Mouse (Mus musculus) limb, embryonic 13.5 days (tissue): ENCODE results near the gene Tmem86a. TPM values are rescaled to one million over a fixed set of nuclear protein-coding genes. Genes with fewer than 3 reads are reported as not detected.

Experiments used
- ATAC-seq: fragments of 200-750 bp; cut with Nextera tagmentation; 2 replicates; pipeline ENCODE4 v1.8.0; 2017; ENCODE audit warnings: low read depth, moderate number of reproducible peaks, moderate TSS enrichment; ENCODE audit not compliant: low FRiP score
- H3K27ac ChIP-seq: fragments of 300-500 bp; sonication (generic); 2 replicates; pipeline ENCODE4 v1.5.1; 2015; ENCODE audit warnings: inconsistent platforms, mild to moderate bottlenecking, moderate library complexity
- H3K27me3 ChIP-seq: fragments of 300-500 bp; sonication (generic); 2 replicates; pipeline ENCODE4 v1.6.1; 2015; ENCODE audit warnings: mild to moderate bottlenecking, inconsistent platforms
- H3K36me3 ChIP-seq: fragments of 300-500 bp; sonication (generic); 2 replicates; pipeline ENCODE4 v1.6.1; 2015; ENCODE audit warnings: inconsistent platforms, mild to moderate bottlenecking, moderate library complexity
- H3K4me1 ChIP-seq: fragments of 300-500 bp; sonication (generic); 2 replicates; pipeline ENCODE4 v1.6.1; 2015; ENCODE audit warnings: inconsistent platforms
- H3K4me2 ChIP-seq: fragments of 300-500 bp; sonication (generic); replicated peaks from 2 replicates; pipeline ENCODE4 v1.6.1; 2015; ENCODE audit warnings: inconsistent platforms, mild to moderate bottlenecking, moderate library complexity
- H3K4me3 ChIP-seq: fragments of 300-500 bp; sonication (generic); 2 replicates; pipeline ENCODE4 v1.5.1; 2015; ENCODE audit warnings: moderate library complexity, mild to moderate bottlenecking, inconsistent platforms
- H3K9ac ChIP-seq: fragments of 300-500 bp; sonication (generic); 2 replicates; pipeline ENCODE4 v1.6.1; 2015; ENCODE audit warnings: mild to moderate bottlenecking, inconsistent platforms
- H3K9me3 ChIP-seq: fragments of 300-500 bp; sonication (generic); 2 replicates; pipeline ENCODE4 v1.6.1; 2016; ENCODE audit warnings: inconsistent platforms
- WGBS: fragments of 180-500 bp; shearing (Covaris S2); methylation state at CpG from one replicate; pipeline ENCODE4 v1.1.7; 2015; 5-methylcytosine and 5-hydroxymethylcytosine counted together
- polyA plus RNA-seq: library from polyadenylated mRNA; unstranded; fragments of >200 nt; fragmentation: Nextera tagmentation; extraction: Ambion mirVana; gene quantifications from 2 replicates; pipeline ENCODE4 v1.2.1, GENCODE M21; 2015

The Tmem86a gene
- 28.9 and 29.3 TPM in 2 replicates for polyA plus RNA-seq

DNA sequence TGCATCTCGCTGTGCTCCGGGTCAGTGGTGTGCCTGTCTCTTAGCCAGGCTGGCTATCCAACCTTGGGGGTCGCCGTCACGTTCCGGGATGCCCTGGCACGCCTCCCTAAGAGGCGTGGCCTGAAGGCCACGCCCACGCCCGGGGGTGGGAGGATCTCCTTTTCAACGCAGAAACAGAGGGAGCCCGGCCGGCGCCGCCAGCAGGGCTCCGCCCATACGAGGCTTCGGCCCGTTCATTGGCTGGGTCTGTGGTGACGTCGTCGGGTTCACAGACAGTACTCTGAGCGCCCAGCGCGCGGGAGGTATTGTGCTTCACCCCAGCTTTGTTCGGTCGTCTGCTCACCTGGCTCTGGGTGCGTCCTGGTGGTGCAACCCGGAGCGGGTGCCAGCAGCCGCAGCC lies at the start of gene Tmem86a:
TSS of gene Tmem86a (plus strand) at position 236 of the 400 bp plus-strand sequence.
- peak within 1 kb of the TSS; percentile 73 for H3K4me3 ChIP-seq
- peak within 1 kb of the TSS; percentile 77 for H3K9ac ChIP-seq
- H3K4me1 ChIP-seq = peaks cover 22% of the 10 kb centered on the region
- peak within 1 kb of the TSS; percentile 80 for H3K4me2 ChIP-seq
- H3K36me3 ChIP-seq = peaks cover 20% of the 10 kb centered on the region
- H3K9me3 ChIP-seq = no peaks in the 10 kb centered on the region
- peak within 1 kb of the TSS; percentile 80 for H3K27ac ChIP-seq
- H3K27me3 ChIP-seq = peaks cover 5% of the 10 kb centered on the region; the same call in 1 of the 2 replicates
- under 1% methylated on average over 33 of the region's 33 CpGs for WGBS
- peak; percentile 98 for ATAC-seq

DNA sequence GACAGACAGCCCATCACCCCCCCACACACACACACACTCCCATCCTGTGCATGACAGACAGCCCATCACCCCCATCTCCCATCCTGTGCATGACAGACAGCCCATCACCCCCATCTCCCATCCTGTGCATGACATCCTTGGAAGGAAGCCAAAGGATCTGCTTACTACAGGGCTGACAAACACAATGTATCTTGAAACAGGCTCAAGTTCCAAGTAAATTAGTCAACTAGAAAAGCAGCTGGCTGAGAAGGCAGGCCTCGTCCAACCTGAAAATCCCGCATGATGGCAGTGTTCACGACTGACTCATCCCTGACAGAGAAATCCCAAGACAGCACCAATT lies 49.8 kb upstream of the Tmem86a start:
- Histone ChIP-seq H3K27ac (no peak overlapping the region), H3K4me2 (no peak overlapping the region), H3K36me3 (peaks cover 38% of the 10 kb centered on the region), H3K27me3 (no peaks in the 10 kb centered on the region), H3K4me3 (no peak overlapping the region), H3K9me3 (no peaks in the 10 kb centered on the region), H3K4me1 (peaks cover 41% of the 10 kb centered on the region), H3K9ac (no peak overlapping the region)
- WGBS = 60% methylated on average over 3 of the region's 3 CpGs
- ATAC-seq = peak; percentile 54

DNA sequence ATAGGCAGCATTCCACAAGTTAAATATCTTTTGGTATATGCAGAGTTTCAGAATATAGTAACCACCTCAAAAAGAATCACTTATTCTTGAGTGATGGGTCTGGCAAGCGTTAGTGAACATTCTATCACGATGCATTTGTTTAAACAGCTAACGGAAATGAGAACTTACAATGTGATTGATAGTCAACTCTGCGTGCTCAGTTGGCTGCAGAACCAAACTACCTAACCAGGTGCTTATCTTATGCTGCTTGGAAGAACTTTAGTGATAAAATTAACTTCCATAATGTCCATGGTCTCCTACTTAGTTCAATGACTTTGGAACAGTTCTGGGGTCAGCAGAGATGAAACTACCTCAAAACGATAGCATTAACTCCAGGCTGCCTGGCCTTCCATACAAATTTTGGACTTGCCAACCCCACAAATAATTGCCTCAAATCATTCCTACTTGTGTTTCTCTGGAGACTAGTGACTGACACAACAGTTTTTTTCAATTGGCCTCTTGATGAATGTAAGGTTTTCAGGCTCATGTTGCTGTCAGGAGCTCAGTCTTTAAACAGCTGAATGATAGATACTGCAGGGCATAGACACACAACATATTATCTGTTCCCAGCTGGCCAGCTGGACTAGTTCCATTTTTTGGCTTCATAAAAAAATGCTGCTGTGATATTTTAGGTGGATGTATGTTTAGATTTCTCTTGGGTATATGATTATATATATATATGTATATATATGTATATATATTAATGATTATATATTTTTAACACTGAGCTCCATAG lies 49.1 kb upstream of the Tmem86a start:
- H3K36me3 ChIP-seq = peaks cover 33% of the 10 kb centered on the region
- H3K9me3 ChIP-seq = no peaks in the 10 kb centered on the region
- H3K27me3 ChIP-seq = no peaks in the 10 kb centered on the region
- no peak overlapping the region for H3K9ac ChIP-seq
- ATAC-seq = no peak
- H3K4me3 ChIP-seq = no peak overlapping the region
- no peak overlapping the region for H3K27ac ChIP-seq
- 81% methylated on average over 5 of the region's 5 CpGs for WGBS
- peaks cover 48% of the 10 kb centered on the region for H3K4me1 ChIP-seq
- no peak overlapping the region for H3K4me2 ChIP-seq

DNA sequence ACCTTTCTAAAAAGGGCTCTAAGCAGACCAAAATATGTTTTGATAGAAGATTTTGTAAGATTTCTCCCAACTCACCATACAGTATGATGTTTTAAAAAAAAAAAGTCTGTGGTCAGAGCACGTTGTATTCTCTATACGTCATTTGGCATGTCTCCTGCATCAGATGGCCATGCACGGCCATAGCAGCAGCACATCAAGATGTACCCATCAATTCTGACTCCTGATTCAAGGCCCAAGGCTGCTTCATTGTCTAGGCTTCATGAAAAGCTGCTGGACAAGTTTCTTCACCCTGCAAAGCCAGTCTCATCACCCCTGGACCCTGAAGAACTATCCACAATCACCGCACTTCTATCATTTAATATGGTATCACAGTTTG lies 48.5 kb upstream of the Tmem86a start:
- Histone ChIP-seq H3K4me3 (no peak overlapping the region), H3K27ac (0 out of 2 replicates have a peak overlapping the region, but pooled peaks have one; percentile 11), H3K27me3 (no peaks in the 10 kb centered on the region), H3K36me3 (peaks cover 28% of the 10 kb centered on the region), H3K9me3 (no peaks in the 10 kb centered on the region), H3K9ac (no peak overlapping the region), H3K4me1 (peaks cover 54% of the 10 kb centered on the region), H3K4me2 (no peak overlapping the region)
- WGBS = 73% methylated on average over 4 of the region's 4 CpGs
- no peak for ATAC-seq

DNA sequence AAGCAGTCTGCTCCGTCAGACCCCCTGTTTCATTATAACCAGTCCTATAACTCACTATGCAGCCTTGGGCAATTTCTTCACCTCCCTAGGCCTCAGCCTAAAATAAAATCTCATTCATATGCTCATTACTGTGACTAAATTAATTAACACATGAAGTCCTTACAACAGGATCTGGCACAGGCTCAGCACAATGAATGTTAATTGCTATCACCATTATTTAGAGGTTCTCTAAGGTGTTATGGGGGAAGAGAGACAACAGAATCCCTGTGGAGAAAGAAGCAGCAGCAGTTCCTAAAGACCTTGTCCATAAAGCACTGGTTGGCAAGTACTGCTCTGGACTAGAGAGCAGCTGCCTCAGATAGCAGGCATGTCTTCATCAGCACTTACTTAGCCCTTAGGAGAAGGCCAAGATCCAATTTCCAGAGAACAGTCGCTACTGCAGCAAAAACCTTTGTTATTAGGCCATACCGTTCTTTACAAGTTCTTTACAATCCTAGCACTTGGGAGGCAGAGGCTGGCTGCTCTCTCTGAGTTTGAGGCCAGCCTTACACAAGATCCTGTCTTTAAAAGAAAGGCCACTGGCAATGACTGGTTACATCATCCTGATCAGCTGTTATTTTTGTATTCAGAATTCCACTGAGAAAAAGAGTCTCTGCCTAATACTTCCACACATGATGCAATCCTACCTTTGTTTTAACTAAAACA lies 46.8 kb upstream of the Tmem86a start:
- Histone ChIP-seq H3K4me2 (no peak overlapping the region), H3K4me3 (no peak overlapping the region), H3K9ac (0 out of 2 replicates have a peak overlapping the region, but pooled peaks have one; percentile 1), H3K27ac (no peak overlapping the region), H3K9me3 (no peaks in the 10 kb centered on the region), H3K36me3 (peaks cover 11% of the 10 kb centered on the region), H3K27me3 (no peaks in the 10 kb centered on the region), H3K4me1 (peaks cover 59% of the 10 kb centered on the region)
- WGBS = 32% methylated on average over 3 of the region's 3 CpGs
- ATAC-seq = no peak

DNA sequence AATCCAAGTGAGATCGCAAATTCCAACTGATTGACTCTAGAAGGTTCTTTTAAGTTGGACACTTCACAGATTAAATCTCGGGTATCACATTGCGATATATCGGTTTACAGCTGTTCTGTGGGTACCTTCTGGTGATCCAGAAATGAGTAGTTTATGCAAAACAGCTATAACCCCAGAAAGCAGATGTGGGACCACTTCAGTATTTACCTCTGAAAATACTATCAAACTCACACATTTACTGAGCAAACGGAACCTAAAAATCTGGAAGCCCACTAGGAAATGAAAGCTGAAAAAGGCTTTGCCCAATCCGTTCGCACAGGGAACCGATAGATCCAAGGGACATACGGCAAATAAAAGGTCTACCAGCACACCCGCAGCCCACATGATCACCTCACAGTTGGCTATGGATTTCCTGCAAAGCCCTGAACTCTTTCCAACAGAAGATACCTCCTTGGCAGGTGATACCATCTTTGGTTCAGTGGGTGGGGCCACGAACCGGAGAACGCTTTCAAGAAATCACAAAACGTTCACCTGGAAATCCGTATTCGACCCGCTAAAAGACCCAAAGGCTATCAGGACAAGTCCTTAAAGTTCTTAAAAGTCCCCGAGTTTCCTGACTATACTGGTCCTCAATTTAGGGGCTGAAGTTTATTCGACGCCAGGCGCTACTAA lies 43.2 kb upstream of the Tmem86a start:
- H3K4me1 ChIP-seq = peaks cover 54% of the 10 kb centered on the region
- no peak for ATAC-seq
- no peaks in the 10 kb centered on the region for H3K36me3 ChIP-seq
- H3K4me2 ChIP-seq = peak overlapping the region; percentile 83
- no peaks in the 10 kb centered on the region for H3K27me3 ChIP-seq
- 16% methylated on average over 21 of the region's 21 CpGs for WGBS
- peak overlapping the region; percentile 80 for H3K9ac ChIP-seq
- peak overlapping the region; percentile 91 for H3K27ac ChIP-seq
- H3K4me3 ChIP-seq = peak overlapping the region; percentile 75
- H3K9me3 ChIP-seq = no peaks in the 10 kb centered on the region

DNA sequence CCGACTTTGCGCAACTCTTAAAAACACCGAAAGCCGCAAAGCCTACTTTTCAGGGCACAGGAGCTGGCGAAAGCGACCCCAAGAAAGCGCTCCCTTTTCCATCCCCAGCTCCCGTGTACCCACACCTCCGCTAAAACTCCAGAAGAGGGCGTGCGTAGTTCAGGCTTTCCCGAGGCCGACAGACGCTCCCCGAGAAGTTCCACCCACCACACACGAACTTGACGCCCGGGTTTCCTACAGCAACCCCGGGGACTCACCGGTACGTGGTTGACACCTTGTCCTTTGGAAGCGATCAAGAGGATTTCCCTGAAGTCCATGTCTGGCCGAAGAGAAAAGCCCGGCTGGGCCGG lies 42.6 kb upstream of the Tmem86a start:
- H3K4me1 ChIP-seq = peaks cover 49% of the 10 kb centered on the region
- under 1% methylated on average over 25 of the region's 25 CpGs for WGBS
- H3K27ac ChIP-seq = peak overlapping the region; percentile 91
- ATAC-seq = peak; percentile 75
- peak overlapping the region; percentile 83 for H3K4me2 ChIP-seq
- H3K4me3 ChIP-seq = peak overlapping the region; percentile 75
- no peaks in the 10 kb centered on the region for H3K36me3 ChIP-seq
- H3K9me3 ChIP-seq = no peaks in the 10 kb centered on the region
- peak overlapping the region; percentile 80 for H3K9ac ChIP-seq
- H3K27me3 ChIP-seq = no peaks in the 10 kb centered on the region

DNA sequence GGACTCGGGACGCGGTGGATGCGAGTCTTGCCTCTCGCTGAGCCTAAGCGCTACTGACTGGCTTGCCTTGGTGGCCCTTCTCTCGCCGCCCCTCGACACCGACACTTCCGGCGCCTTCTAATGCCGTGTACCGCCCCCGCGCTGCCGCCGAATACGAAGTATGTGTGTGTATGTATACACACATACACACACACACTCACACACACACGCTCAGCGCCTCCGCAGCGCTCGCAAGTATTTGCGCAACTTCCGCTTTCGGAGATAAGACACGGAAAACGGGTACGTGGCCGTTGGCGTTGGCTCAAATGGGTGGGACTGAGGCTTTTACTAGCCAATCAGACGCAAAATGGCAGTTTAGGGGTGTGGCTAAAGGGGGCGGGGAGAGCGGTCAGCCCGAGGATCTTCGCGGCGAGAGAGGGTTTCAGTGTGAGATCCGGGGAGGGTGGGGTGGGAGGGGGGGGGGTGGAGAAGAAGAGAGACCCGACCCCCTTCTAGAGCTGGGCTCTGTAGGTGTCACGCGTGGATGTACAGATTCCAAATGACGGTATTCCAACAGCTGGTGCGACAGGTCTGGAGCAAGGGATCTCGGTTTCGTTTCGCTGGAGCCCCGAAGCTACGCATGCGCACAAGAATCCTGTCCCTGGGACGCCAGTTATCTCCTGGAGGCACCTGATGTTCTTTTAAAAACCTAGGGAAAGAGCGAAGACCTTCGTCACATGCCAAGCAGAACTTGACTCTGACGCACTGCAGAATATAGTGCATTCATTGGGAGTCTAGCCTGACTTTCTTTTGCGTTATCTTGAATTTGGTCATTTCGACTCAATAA lies 42.0 kb upstream of the Tmem86a start, which contains the start of gene Spty2d1:
TSS of gene Spty2d1 (minus strand) at position 244 of the 826 bp plus-strand sequence.
- Histone ChIP-seq H3K9me3 (no peaks in the 10 kb centered on the region), H3K27ac (peak within 1 kb of the TSS; percentile 91)

DNA sequence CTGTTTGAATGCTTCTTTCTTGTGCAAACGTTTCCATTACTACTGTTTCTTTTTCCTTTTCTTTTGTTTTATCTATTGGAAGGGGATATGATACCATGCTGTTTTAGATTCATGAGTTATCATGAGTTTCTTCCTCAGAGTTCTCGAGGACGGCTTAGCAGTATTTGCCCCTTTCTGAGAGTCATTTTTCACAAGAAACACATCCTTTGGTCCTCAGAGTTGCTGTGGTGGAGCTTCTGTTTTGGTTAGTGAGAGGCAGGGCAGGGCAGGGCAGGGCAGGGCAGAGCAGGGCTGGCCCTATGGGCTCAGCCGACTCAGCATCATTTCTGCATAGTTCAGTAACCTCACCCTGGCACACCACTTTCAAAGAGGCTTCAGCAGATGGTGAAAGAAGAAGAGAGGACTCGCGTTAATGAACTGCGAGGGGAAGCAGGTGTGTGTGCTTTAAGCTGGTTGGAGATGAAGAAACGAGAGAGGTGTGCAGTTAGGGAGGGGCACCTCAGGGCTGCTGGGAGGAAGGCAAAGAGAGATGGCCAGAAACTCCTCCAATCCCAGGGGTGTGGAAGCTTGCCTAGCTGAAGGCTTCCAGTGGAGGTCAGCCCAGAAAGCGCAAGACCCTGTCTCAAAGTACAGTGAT lies 37.2 kb upstream of the Tmem86a start:
- no peak overlapping the region for H3K4me3 ChIP-seq
- H3K9ac ChIP-seq = no peak overlapping the region
- 43% methylated on average over 9 of the region's 9 CpGs for WGBS
- H3K36me3 ChIP-seq = no peaks in the 10 kb centered on the region
- ATAC-seq = no peak
- peaks cover 18% of the 10 kb centered on the region for H3K4me1 ChIP-seq
- H3K4me2 ChIP-seq = no peak overlapping the region
- H3K27ac ChIP-seq = no peak overlapping the region
- no peaks in the 10 kb centered on the region for H3K27me3 ChIP-seq
- H3K9me3 ChIP-seq = no peaks in the 10 kb centered on the region

More for the DNA sequence above, 42.0 kb upstream of the Tmem86a start, which contains the start of gene Spty2d1:
- ATAC-seq = peak; percentile 96
- 1% methylated on average over 57 of the region's 57 CpGs for WGBS
- H3K4me1 ChIP-seq = peaks cover 43% of the 10 kb centered on the region
- peak within 1 kb of the TSS; percentile 83 for H3K4me2 ChIP-seq
- H3K36me3 ChIP-seq = no peaks in the 10 kb centered on the region
- H3K4me3 ChIP-seq = peak within 1 kb of the TSS; percentile 75
- H3K27me3 ChIP-seq = no peaks in the 10 kb centered on the region
- H3K9ac ChIP-seq = peak within 1 kb of the TSS; percentile 80

DNA sequence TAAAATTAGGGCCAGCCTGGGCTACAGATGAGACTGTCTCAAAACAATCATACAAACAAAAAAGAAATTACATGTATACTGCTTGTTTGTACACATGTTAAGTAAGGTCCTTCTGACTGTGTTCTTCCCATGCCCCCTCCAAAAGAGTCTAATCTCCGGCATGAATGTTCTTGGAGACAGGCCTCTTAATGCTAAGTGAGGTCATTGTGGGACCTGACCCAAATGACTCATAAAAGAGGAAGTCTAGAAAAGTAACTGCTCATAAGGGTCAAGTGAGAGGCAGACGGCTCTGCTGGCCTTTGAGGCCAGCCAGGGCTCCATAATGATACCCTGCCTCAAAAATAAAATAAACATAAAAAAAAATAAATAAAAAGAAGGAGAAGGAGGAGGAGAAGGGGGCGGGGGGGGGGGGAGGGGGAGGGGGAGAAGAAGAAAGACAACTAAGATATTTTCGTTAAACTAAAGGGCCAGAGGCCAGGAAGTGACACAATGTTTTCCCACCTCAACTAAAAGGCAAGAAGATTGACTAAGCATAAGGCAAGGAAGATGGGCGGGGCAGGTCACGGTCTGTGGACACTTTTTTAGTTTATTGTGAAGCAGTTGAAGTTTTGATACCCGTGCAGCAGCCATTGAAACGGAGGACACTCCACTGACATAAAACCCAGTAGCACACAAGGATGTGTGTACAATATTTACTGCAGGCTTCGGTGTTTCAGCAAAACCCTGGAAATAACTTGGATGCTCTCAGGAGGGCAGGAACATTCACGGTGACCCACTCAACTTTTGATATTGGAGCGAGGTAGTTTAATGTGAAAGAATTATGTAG lies 35.6 kb upstream of the Tmem86a start:
- H3K27ac ChIP-seq = peak overlapping the region; percentile 77; the same call in 1 of the 2 replicates

More for the DNA sequence above, 35.6 kb upstream of the Tmem86a start:
- ATAC-seq = no peak
- H3K4me2 ChIP-seq = no peak overlapping the region
- peaks cover 9% of the 10 kb centered on the region for H3K4me1 ChIP-seq
- WGBS = 62% methylated on average over 10 of the region's 11 CpGs
- H3K9me3 ChIP-seq = no peaks in the 10 kb centered on the region
- no peak overlapping the region for H3K4me3 ChIP-seq
- no peak overlapping the region for H3K9ac ChIP-seq
- no peaks in the 10 kb centered on the region for H3K36me3 ChIP-seq
- H3K27me3 ChIP-seq = no peaks in the 10 kb centered on the region
